Mouse (Mus musculus) lung, postnatal 10 days (tissue): ENCODE measurements around the gene Mcu.
A peak's percentile ranks its signal among the peaks of the same experiment; 100 is the strongest.

ENCODE experiments used
- DNase-seq: peaks from one replicate; pipeline ENCODE4 v3.0.0; 2021

Gene Mcu

DNA sequence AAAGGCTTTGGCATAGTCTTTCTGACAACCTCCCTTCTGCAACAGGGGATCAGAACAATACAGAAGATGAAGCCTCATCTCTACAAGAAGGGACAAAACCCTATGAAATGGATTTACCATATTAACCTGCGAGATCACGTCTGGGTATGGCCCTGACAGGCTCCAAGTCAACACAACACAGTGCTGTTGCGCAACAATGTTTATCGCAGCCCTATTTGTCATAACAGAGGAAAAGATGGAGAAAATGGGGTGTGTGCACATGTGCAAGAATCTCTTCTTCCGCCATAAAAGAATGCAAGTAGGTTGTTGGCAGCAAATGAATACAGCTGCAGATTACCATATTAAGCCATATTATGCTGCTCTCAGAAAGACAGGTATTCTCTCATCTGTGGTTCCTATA is 88.7 kb downstream of the Mcu start:
- no peak for DNase-seq

DNA sequence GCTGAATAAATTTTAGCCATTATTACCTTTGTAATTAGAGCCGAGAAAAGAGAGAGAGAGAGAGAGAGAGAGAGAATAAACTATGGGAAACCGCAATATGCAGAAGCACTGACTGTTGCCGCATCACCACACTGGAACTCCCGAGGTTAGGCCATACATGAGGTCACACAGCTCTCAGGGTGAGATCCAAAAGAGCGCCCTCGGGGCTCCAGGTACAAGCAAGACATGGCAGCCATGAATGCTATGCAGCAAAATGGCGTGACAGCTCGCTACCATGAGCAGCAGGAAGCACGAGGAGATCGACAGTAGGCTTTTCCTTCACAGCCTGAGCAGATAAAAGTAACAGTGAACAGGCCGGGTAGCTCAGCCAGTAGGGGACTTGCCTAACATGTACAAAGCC is 89.2 kb downstream of the Mcu start:
- DNase-seq: no peak

DNA sequence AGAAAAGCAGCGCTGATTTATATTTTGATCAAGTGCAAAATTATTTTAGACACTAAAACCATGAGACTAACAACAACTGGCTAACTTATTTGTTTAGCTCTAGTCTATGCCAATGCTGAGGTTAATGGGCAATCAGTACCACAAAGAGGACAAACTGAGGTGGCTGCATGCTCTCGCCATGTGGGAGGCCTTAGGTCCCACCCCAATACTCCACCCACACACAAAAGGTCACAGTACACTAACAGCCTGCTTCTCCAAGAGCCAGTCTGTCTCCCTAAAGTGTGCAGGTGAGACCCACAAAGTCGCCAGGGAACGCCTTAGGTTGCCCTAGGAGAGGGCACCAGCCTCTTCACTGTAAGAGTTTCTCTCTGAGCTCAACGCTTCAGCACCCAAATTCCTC is 91.8 kb downstream of the Mcu start:
- no peak for DNase-seq

DNA sequence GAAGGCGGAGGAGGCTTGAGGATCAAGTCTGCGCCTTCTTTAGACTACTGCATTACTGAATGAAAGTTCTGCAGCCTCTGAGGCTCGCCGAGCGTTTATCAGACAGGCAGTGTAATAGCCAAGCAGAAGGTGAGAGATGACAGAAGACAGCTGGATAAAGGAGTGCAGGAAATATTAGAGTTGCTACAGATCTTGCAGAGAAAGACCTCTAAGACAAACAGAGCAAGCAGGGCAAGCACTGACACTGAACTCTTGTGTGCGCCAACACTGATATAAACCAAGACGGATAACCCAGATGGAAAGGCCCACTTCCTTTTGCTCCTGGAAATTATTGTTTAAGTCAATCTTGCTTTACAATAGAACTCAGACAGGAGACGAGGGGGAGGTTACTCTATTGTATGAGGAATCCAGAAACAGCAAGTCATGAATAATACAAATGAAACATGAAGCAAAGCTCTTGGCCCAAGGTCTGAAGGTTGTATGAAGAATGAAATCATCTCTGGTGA is 92.6 kb downstream of the Mcu start:
- DNase-seq: peak; percentile 77

DNA sequence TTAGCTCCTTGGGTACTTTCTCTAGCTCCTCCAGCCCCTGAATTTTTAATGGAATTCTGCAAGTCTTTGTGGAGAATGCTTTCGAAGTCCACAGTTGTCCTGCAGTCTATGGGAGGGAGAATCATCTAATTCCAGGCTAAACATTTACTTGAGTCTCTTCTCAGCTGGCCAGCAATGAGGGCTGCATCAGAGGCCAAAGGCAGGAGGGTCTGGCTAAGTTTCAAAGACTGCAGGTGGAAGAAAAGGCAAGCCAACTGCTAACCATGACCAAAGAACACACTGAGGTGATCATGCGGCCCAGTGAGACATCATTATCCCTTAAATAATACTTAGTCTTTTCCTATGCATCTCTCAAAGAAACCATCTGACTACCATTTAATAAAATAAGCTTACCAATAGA is 95.8 kb downstream of the Mcu start:
- no peak for DNase-seq

DNA sequence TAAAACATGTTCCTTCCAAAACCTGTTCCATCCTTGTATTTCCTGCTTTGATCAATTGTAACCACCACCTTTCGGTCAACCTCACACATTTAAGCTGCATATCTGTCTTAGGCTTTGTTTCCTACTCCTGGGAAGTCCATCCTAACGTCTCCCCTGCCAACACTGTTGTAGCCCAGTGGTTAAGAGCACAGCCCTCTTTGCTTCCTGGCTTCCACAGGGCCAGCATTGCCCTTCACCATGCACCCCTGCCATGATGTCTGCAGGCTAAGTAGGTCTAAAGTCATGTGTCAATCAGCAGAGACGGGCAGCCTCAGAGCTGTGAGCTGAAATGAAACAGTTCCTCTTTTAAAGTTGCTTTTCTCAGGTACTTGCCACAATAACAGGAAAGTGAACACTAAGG is 97.1 kb downstream of the Mcu start:
- DNase-seq: no peak

DNA sequence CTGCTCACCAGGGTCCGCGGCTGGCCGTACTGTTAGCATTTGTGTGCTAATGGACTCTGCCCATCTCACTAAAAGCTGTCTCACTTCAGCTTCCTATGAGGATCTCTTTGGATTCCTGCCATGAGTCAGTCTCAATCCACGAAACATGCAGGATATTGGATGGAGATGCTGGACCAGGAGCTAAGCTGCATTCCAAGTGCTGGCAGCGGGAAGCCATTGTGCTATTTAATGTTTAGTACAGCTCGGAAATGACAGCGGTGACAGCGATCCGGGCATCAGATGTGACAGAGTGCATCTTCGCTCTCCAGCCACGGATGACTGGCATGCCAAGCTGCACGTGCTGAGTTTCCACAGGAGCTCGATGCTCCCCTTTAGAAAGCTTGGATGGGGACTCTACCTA is 99.3 kb downstream of the Mcu start:
- DNase-seq: no peak

DNA sequence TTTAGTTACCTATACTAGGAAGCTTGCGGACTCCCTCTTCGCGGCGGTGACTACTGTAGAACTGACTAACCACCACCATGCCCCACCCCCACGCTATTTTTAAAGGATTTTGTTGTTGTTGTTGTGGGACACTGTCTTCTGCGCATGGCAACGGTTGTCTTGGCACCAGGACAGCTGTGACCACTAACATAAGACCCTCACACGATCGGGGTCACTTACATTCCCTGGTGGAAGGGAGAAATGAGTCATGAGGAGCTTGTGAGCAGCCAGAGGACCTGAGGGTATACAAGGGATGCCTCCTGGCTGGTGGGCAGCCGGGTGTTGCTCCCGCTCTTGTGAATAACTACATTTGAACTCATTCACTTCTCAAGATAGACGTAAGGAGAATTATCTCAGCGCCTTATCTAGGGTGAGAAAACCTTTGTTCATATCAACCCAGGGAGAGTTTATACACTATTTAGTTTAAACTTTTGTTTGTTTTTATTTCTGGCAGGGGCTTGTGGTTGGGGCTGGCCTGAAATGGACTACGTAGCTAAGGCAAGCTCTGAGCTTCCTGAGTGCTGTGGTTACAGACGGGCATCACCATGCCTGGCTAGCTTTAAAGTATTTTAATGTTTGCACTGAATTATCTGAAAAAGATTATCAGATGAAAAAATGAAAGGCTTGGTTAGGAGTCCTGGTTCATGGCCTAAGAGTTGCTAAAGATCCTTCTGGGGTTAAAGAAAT is 101.6 kb downstream of the Mcu start:
- DNase-seq: peak; percentile 62

DNA sequence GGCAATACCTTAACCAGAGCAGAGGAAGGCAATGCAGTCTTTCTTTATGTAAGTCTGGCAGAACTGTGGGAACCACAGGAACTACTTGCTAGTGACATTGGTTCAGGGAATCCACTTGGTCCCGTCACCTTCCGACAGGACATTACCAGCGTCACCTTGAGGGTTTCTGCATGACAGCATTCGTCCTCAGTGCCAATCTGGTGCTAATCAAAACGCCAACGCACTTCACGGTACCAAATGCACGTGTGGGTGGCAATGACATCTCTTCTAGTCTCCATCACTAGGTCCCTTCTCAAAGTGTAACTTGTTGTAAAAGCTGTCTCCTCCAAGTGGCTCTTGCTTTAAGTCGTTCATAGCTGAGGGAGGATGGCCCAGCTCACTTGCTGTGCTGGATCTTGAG is 104.3 kb downstream of the Mcu start:
- no peak for DNase-seq

DNA sequence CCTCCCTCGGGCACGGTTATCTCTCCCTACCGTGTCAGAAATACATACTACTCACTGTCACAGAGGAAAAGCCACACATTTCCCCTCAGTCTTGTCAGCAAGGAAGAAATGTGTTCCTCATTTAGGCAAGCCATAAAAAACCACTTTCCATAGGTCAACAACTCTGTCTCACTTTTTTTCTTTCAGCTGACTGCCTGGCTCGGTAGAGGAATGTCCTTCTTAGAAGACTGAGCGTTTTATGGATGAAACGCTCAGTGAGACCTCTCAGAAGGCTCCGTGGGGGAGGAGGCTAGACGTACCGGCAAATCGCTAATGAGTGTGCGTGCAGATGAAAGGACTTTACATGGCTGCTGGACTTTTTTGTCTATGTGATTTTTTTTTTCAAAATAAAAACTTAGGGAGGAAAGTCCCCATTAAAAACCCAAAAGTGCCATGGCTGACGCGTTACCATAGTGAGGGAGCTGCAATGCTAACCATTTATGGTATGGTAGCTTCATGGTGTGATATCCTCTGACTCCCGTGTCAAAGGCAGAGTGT is 105.0 kb downstream of the Mcu start:
- no peak for DNase-seq

DNA sequence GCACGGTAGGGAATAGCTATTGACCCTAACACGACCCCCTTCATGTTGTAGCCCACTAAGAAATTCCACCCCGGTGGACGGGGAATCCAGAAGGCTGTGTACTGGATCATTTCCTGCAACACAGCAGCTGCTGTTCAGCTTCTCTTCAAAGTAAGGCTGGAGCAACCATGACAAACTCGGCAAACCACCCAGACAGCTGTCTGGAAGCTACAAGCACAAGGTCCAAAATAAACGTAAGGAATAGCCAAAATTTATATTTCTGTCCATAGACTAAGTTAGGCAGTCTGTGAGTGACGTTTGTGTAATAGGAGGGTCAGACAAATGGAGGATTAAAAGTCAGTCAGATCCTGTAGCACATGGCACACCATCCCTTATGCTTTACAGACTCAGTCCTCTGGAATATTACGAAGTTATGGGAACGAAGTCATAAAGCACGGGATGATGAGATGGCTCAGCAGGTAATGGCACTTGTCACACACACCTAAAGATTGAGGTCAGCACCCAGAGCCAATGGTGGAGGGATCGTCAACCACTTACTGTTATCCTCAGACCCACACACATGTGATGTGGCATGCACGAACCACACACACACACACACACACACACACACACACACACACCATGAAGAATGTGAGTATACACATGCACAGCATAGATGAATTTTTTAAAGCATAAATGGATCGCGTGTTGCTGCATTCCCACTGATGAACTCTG is 105.6 kb downstream of the Mcu start:
- no peak for DNase-seq

DNA sequence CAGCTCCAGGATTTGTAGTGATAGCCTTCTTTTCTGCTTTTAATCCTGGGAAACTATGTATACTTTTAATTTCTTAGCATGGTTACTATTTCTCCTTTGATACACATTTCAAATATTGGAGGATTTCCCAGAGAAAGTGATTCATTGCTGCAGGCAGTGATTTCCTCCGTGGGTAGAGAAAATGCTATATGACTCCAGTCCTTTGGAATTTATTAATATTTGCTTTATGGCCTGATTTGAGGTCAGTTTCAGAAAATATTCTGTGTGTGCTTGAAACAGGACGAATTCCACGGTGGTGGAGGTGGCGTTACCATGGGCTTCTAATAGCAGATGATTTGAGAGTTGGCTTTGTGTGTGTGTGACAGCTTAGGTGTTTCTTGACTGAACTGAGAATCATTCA is 107.3 kb downstream of the Mcu start:
- no peak for DNase-seq

DNA sequence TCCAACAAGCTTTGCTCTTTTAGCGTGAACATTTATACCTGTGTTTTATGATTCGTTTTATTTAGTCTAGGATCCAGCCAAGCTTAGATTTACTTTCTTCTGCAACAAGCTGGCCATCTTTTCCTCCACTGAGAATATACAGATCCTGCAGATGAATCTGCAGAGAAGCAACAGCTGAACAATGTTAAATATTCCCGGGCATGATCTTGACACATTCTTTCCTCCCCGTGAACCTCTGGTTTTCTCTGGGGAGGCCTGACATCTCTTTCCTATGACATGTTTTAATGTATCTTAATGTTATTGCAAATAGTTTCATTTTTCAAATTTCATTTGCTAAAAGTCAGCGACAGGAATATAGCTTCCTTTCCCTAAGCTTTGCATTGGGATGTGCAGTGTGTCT is 109.8 kb downstream of the Mcu start:
- no peak for DNase-seq

DNA sequence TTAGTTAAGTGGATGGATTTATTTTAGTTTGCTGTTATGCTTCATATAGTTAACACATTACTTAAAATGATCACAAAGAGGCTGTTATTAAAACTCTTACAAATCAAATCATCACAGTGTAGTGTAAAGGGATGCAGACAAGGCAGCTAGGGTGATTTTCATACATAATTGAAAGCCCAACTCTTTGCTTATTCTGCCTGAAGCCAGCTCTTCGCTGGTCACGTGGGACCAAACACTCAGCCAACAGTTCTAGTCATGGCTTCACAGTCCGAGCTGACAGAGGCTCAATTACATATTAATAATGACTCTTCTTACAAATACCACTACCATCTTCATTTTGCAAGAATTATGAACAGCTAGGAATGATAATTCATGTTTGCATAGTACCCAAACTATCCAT is 112.2 kb downstream of the Mcu start:
- peak; percentile 38 for DNase-seq

DNA sequence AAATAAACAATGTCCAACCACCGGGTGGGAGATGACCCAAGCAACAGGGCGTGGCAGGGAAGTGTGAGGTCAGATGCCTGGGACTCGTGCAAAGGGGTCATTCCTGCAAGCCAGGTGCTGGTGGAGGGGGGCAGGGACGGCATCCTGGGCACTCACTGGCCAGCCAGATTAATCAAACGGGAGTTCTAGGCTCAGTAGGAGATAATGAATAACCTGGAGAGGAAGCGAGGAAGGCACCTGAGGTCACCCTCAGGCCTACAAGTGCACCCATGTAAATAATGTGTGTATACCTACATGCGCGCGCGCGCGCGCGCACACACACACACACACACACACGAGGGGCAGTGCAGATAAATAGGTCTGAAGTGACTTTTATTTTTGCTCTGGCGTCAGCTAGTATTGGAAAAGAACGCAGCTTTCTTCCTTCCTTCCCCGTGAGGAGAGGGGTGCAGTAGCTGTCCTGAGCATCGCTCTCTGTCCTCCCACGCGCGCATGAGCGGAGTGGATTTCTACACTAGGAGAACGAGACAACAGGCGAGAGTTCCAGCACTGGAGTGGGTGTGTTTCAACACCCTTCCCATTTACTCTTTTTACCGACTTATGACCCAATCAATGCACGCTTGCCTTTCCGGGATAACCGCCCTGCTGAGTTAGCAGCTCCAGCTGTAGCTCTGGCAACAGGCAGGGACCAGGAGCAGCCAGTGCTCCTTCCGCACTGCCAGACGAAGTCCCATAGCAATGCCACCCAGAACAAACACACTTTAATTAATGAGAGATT is 112.9 kb downstream of the Mcu start:
- DNase-seq: peak; percentile 55

DNA sequence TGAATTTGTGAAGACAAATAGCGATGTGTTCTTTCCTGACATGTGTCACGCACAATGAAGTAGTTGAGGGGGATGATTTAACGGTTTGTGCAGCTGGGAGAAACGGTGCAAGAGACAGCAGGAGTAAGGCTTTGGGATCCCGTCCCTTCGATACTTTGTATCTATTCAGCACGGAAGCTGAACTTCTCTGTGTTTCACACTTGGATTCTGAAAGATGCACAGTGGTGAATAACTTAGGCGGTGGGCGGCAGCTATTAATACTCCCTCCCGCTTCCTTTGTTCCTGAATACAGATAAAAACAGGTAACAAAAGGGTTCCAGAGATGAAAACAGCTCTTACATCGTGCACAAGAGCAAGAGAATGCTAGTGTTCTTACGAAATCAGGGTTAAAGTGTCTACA is 114.1 kb downstream of the Mcu start:
- DNase-seq: no peak

DNA sequence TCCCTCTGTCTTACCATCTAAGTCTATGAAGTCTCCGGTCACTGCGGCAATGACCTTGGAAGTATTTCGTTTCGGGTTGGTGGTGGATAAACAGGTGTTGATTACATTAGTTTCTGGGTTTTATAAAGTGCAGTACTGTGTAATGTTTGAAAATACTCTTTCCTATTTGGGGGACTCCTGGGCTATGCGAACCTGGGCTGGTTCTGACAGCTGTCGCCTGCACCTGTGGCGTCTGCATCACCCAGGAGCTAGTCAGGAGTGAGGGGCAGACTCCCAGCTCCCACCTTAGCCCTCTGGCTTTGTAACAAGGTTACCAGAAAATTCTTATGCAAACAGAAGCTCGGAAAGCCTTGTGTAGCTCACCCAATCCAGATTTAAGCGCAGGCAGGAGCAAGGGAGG is 114.7 kb downstream of the Mcu start:
- DNase-seq: no peak

DNA sequence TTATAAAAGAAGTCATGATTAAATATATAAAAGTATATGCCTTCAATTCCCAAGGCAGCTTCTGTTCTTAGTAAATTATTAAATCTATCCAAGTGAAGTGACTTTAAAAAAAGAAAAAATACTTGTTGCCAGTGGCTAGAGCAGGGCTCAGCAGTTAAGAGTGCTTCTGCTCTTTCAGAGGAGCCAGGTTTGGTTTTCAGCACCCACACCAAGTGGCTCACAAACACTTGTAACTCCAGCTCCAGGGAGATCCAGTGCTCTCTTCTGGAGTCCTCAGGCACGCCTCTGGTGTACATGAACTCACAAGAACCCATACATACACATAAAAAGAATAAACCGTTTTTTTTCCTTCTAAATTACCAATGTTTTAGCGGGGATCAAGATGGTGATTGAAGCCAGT is 116.3 kb downstream of the Mcu start:
- no peak for DNase-seq

DNA sequence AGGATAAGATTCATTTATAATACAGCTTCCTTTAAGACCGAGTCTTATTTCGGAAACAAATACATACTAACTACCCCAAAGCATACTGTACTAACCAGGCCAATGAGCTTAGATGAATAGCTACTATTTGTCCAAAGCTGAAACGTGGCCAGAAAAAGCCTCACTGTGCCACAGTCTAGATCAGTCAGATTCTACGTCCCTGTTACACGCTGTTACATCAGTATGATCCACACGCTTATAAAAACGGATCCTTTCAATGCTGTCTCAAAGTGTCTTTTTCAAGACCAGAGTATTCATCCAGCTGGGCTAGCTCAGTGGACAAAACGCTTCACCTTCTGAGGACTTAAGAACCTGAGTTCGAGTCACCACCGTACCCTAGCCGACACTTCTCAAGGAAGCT is 119.5 kb downstream of the Mcu start:
- DNase-seq: no peak

DNA sequence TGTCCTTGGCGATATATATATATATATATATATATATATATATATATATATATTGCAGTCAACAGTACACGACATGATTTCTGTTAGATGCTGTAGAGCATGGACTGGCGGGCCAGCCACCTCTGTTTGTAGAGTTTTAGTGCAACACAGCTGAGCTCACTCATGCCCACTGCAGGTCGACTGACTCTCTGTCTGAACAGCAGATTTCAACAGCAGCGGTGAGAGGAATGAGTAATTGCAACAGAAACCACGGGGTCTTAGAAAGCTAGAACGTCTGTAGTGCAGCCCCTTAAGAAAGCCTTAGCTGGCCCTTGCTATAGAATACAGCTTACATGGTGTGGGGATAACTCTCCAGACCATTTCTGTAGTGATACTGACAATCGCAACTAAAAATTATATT is 121.6 kb downstream of the Mcu start:
- DNase-seq: no peak

DNA sequence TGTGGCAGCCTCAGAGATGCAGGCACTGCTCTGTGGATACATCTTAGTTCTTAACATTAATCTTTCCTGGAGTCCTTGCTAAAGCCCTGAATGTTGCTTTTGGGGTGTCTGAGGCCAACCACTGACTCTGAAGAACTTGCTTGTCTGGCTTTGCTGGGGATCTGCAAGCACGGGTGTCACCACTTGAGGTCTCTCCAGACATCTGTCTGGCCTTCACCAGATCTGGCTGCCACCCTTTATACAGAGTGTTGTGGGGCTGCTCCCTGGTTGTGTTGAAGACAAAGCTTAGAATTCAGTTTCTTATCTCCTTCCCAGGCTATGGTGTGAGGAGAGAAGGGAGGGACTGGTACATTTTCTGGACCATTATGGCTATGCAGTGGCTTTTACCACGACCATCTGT is 122.4 kb downstream of the Mcu start:
- peak; percentile 63 for DNase-seq

DNA sequence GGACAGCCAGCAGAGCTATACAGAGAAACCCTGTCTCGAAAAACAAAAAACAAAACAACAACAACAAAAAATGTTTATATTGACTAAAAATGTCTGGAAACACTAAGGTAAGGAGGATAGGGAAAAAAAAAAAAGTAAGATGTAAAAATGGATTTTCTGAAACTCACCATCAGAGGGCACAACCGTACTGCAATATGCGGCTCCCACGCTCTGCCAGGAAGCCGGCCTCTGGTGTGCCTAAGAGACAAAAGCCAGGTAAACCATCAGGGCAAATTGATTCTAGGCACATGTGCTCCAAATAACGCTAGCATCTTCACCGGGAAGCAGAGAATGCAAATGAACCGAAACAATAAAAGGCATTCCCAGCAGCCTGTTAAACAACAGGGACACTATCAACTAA is 125.6 kb downstream of the Mcu start:
- no peak for DNase-seq

DNA sequence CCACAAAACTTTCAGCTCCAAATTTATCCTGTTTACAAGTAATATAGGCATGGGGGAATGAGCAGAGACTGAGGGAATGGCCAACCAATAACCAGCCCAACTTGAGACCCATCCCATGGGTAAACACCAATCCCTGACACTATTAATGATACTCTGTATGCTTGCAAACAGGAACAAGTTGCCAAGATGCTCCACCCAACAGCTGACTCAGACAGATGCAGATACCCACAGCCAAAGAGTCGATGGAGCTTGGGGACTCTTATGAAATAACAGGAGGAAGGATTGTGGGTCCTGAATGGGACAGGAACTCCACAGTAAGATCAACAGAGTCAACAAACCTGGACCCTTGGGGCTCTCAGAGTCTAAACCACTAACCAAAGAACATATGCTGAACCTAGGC is 127.1 kb downstream of the Mcu start:
- DNase-seq: no peak

DNA sequence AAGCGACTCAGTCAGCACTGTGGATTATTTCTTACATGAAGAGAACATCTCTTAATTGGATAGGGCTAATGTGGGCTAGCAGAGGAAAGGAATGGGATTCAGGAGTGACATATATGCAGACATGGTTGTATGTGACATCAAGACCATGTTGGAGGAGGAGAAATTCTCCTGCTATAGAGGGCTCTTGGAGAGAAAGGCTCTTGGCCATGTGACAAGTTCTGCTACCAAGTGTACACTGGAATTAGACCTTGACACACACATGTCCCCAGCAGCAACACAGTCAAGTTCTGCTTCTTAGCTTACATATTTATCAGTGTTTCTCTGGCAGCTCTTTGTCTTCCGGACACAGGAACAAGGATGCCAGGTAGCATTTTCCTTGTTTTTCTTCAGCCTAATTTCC is 129.1 kb downstream of the Mcu start:
- no peak for DNase-seq
